Mouse (Mus musculus) embryonic stem cell, embryonic (primary cell): ENCODE measurements around the gene Nuak1.

Experiments used
- CTCF ChIA-PET, 4 experiments: fragments of 300-600 bp in 2 of 4; fragments of 350-600 bp in 2 of 4; sonication (Branson Sonifier 250); formaldehyde crosslinking; loops; one replicate each; lab custom pipeline; 2022; ENCODE audit warnings: inconsistent platforms in 2 of 4; lab: Charles Lee
- POLR2A ChIA-PET, 4 experiments: fragments of 300-600 bp in 2 of 4; fragments of 350-600 bp in 2 of 4; sonication (Branson Sonifier 250); formaldehyde crosslinking; loops; one replicate each; lab custom pipeline; 2022; ENCODE audit warnings: antibody characterized with exemption in 4 of 4, inconsistent platforms in 1 of 4; lab: Charles Lee

Gene Nuak1

GRCm38 (mm10) chr10:84440541-84441433, at the start of gene Nuak1:
Nuak1 (minus strand) TSS chr10:84440597.
- ChIA-PET POLR2A (interaction anchor here in 1 of 4 experiments (0.5 to 1.0 kb wide), 2 partner anchors 17 to 77 kb away, joined by 4 read pairs; no protein-coding TSS in a partner anchor), CTCF (interaction anchor here in 1 of 4 experiments (3.4 kb wide), 1 partner anchor 421 kb away, joined by 17 read pairs; no protein-coding TSS in a partner anchor)

DNA sequence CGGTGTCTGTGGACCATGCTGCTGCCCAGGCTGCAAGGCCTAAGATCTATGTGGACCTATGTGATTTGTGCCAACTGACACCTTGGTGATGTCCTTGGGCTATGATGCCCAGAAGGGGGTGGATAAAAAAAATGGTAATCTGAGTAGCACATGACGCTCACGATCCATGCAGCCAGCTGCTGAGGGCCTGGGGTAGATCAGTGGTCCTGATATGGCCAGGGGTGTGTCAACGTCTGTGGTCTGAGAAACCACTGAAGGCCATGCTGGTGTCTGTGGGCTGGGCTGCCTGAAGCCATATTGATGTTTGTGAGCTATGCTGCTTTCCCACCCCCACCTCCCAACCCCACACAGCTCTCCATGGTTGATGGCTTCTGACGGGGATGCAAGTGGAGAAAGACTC, 49.7 kb upstream of the Nuak1 start:
- CTCF ChIA-PET: interaction anchor here in 1 of 4 experiments (1.5 to 1.6 kb wide), 2 partner anchors 26 to 139 kb away, joined by 3 to 6 read pairs; no protein-coding TSS in a partner anchor
- POLR2A ChIA-PET: interaction anchor here in 1 of 4 experiments (0.9 kb wide), 1 partner anchor 913 kb away, joined by 6 read pairs; no protein-coding TSS in a partner anchor

DNA sequence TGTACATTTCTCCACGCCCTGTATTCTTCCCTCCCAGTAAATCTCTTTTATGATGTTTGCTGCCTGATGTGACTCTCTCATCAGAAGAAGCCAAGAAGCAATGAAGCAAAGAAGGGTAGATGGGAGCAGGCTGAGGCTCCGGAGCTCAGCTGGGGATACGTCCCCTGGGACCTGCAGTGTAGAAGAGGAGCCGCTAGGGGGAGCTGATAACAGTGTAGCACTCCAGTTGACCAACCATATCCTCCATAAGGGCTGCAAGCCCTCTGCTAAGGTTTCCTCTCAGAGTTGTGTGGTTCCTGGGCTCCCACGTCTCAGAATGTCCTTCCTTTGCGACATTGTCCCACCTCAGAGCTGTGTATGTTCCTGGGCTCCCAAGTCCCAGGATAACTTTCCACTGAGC, 47.9 kb upstream of the Nuak1 start:
- ChIA-PET POLR2A (interaction anchor here in 3 of 4 experiments (0.7 to 1.7 kb wide), 6 partner anchors 8 to 27 kb away, joined by 3 to 4 read pairs (median 3); no protein-coding TSS in a partner anchor), CTCF (interaction anchor here (0.5 to 3.2 kb wide), 29 partner anchors 8 to 724 kb away, joined by 3 to 26 read pairs (median 4); no protein-coding TSS in a partner anchor)

GRCm38 (mm10) chr10:84484661-84485060, 44.3 kb upstream of the Nuak1 start:
- ChIA-PET POLR2A (no interaction called here), CTCF (interaction anchor here in 1 of 4 experiments (0.6 to 1.1 kb wide), 2 partner anchors 31 to 58 kb away, joined by 3 read pairs; no protein-coding TSS in a partner anchor)

GRCm38 (mm10) chr10:84483553-84483952, 43.2 kb upstream of the Nuak1 start:
- ChIA-PET CTCF (interaction anchor here in 1 of 4 experiments (1.1 kb wide), 1 partner anchor 32 kb away, joined by 3 read pairs; no protein-coding TSS in a partner anchor), POLR2A (interaction anchor here in 1 of 4 experiments (0.7 kb wide), 1 partner anchor 849 kb away, joined by 3 read pairs; no protein-coding TSS in a partner anchor)

- POLR2A ChIA-PET: interaction anchor here in 1 of 4 experiments (0.6 kb wide), 1 partner anchor 90 kb away, joined by 4 read pairs; no protein-coding TSS in a partner anchor
- CTCF ChIA-PET: no interaction called here
Observed at GRCm38 (mm10) chr10:84483069-84483468, 42.7 kb upstream of the Nuak1 start.

DNA sequence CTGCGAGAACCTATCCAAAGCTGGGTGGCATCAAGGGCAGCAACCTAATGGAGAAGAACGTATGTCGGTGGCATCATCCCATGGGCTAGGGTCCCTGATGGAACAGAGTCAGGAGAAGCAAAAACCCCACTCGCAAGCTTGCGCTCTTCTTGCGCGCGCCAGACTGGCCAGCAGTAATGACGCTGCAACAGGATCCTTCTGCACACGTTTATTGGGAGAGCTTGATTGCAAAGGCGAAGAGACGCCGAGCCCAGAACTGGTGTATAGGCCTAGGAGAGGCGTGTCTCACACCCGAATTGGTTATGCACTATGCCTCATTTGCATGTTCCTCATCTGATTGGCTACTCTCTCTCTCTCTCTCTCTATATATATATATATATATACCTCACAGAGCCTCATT, 42.0 kb upstream of the Nuak1 start:
- ChIA-PET CTCF (interaction anchor here in 1 of 4 experiments (0.5 kb wide), 1 partner anchor 33 kb away, joined by 10 read pairs; no protein-coding TSS in a partner anchor), POLR2A (interaction anchor here in 1 of 4 experiments (0.8 kb wide), 1 partner anchor 9 kb away, joined by 3 read pairs; no protein-coding TSS in a partner anchor)

DNA sequence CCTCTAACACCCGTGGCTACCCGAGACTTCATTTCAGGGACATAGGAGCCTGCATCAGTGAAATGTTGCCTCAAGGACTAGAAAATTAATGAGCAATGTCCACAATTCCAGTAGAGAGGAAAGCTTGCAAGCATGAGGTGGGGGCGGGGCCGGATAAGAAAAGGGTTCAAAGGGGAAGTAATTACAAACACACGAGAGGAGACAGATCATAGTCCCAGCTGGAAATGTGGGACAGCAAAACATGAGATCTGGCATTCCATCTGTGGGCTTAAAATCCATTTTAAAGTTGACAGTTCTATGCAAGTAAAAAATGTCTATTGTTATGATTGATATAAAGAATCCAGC, 40.9 kb upstream of the Nuak1 start:
- ChIA-PET POLR2A (interaction anchor here in 1 of 4 experiments (0.6 kb wide), 1 partner anchor 1500 kb away, joined by 3 read pairs; no protein-coding TSS in a partner anchor), CTCF (interaction anchor here in 1 of 4 experiments (0.7 kb wide), 1 partner anchor 1237 kb away, joined by 3 read pairs; no protein-coding TSS in a partner anchor)

DNA sequence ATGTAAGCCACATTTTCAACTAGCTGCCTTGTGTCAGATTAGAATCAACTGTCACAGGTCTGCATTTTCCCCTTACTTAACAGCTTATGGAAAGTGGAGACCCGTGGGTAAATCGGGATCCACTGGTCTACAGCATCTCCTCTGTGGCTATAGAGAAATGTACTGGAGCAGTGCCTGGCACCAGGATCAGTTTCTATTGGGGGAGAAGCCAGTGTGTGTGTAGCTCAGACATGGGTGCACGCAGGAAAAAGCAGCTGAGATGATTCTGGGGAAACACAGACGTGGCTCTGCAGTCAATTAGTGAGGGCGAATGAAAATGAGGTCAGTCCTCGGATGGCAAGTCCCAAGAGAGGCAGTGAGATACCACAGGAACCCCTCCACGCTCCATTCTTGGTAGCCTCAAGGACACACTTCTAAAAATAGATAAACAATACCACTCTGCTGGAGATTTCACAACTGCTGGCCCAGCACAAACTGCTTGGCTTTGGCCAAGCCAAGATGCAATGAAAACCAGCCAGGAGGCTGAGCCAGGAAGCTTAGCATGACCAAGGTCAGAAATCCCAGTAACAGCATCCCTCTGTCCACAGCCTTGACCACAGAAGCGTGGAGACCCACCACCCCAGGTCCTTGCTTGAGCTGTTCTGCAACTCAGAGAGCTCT, 40.4 kb upstream of the Nuak1 start:
- CTCF ChIA-PET: no interaction called here
- POLR2A ChIA-PET: interaction anchor here in 1 of 4 experiments (0.6 kb wide), 1 partner anchor 1499 kb away, joined by 3 read pairs; no protein-coding TSS in a partner anchor

DNA sequence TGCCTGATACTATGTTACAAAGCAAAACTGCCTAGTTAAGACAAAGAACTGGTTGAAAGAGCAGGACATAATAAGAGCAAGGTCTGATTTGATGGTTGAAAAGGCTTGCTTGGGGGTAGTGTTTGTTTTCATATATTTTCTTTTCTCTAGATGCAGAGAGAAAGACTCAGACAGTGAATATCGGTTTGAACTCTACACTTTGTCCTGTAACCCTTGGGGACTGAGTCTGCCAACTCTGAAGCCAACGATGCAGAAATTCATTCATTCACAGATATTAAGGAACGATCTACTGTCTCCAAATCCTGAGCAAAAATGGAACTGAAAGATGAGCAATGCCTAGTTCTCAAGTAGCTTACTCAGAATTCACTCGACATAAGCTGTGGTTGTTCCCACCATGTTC, 39.7 kb upstream of the Nuak1 start:
- ChIA-PET POLR2A (no interaction called here), CTCF (no interaction called here)

- CTCF ChIA-PET: interaction anchor here in 2 of 4 experiments (0.5 to 2.1 kb wide), 3 partner anchors 10 to 465 kb away, joined by 3 to 9 read pairs (median 7); no protein-coding TSS in a partner anchor
- POLR2A ChIA-PET: interaction anchor here in 1 of 4 experiments (1.9 kb wide), 1 partner anchor 11 kb away, joined by 4 read pairs; no protein-coding TSS in a partner anchor
Observed at GRCm38 (mm10) chr10:84477613-84478076, 37.2 kb upstream of the Nuak1 start.

GRCm38 (mm10) chr10:84477045-84477612, 36.7 kb upstream of the Nuak1 start:
- ChIA-PET CTCF (interaction anchor here in 3 of 4 experiments (0.7 to 2.1 kb wide), 3 partner anchors 11 to 241 kb away, joined by 3 to 9 read pairs (median 7); no protein-coding TSS in a partner anchor), POLR2A (no interaction called here)

- POLR2A ChIA-PET: interaction anchor here in 2 of 4 experiments (0.6 kb wide), 2 partner anchors 289 to 1181 kb away, joined by 5 to 9 read pairs; no protein-coding TSS in a partner anchor
Observed at GRCm38 (mm10) chr10:84467555-84468164, 27.3 kb upstream of the Nuak1 start.

GRCm38 (mm10) chr10:84465511-84465910, 25.1 kb upstream of the Nuak1 start:
- ChIA-PET CTCF (interaction anchor here in 1 of 4 experiments (1.4 kb wide), 1 partner anchor 27 kb away, joined by 3 read pairs; no protein-coding TSS in a partner anchor), POLR2A (no interaction called here)

More at GRCm38 (mm10) chr10:84467555-84468164, 27.3 kb upstream of the Nuak1 start:
- CTCF ChIA-PET: interaction anchor here in 3 of 4 experiments (0.6 to 1.1 kb wide), 3 partner anchors 20 to 692 kb away, joined by 3 read pairs; no protein-coding TSS in a partner anchor

GRCm38 (mm10) chr10:84460420-84461101, 20.2 kb upstream of the Nuak1 start:
- POLR2A ChIA-PET: interaction anchor here in 2 of 4 experiments (0.5 to 0.7 kb wide), 3 partner anchors 14 to 591 kb away, joined by 3 to 6 read pairs (median 3); no protein-coding TSS in a partner anchor
- CTCF ChIA-PET: interaction anchor here in 1 of 4 experiments (0.7 to 0.8 kb wide), 2 partner anchors 339 to 674 kb away, joined by 3 read pairs; no protein-coding TSS in a partner anchor

GRCm38 (mm10) chr10:84458094-84458493, 17.7 kb upstream of the Nuak1 start:
- CTCF ChIA-PET: interaction anchor here in 1 of 4 experiments (1.0 kb wide), 1 partner anchor 438 kb away, joined by 3 read pairs; no protein-coding TSS in a partner anchor
- POLR2A ChIA-PET: interaction anchor here in 3 of 4 experiments (0.8 to 1.5 kb wide), 5 partner anchors 17 to 73 kb away, joined by 3 to 4 read pairs (median 3); partner anchors contain the start of gene Nuak1 (in 1 of the 3)
